Mouse (Mus musculus): ENCODE data around the gene Mybph.

Gene Mybph

GRCm38 (mm10) chr1:134184089-134184488 is 9.2 kb upstream of the Mybph start:
- no peak for DNase-seq (ENCODE audit: low read depth, low spot score)

- DNase-seq (ENCODE audit: low read depth, low spot score), result no peak
Observed at GRCm38 (mm10) chr1:134188217-134188616, 5.0 kb upstream of the Mybph start.

GRCm38 (mm10) chr1:134188989-134189729 is 4.1 kb upstream of the Mybph start:
- no peak for DNase-seq (ENCODE audit: low read depth, low spot score)

GRCm38 (mm10) chr1:134191192-134191591 is 2.1 kb upstream of the Mybph start:
- peak; percentile 20 for DNase-seq (ENCODE audit: low read depth, low spot score)

- peak; percentile 33 for DNase-seq (ENCODE audit: low read depth, low spot score)
Observed at GRCm38 (mm10) chr1:134192024-134192423, 1.2 kb upstream of the Mybph start.

GRCm38 (mm10) chr1:134193674-134194197 is 488 bp downstream of the Mybph start:
- DNase-seq (ENCODE audit: low read depth, low spot score), result no peak

GRCm38 (mm10) chr1:134194298-134195022 is 1.2 kb downstream of the Mybph start:
- no peak for DNase-seq (ENCODE audit: low read depth, low spot score)

- DNase-seq (ENCODE audit: low read depth, low spot score), result no peak
Observed at GRCm38 (mm10) chr1:134195117-134195516, 1.9 kb downstream of the Mybph start.

- no peak for DNase-seq (ENCODE audit: low read depth, low spot score)
Observed at GRCm38 (mm10) chr1:134195571-134195970, 2.3 kb downstream of the Mybph start.

GRCm38 (mm10) chr1:134195979-134196378 is 2.7 kb downstream of the Mybph start:
- peak; percentile 13 for DNase-seq (ENCODE audit: low read depth, low spot score)

GRCm38 (mm10) chr1:134196386-134196785 is 3.1 kb downstream of the Mybph start:
- peak; percentile 61 for DNase-seq (ENCODE audit: low read depth, low spot score)

GRCm38 (mm10) chr1:134197325-134197982 is 4.2 kb downstream of the Mybph start:
- no peak for DNase-seq (ENCODE audit: low read depth, low spot score)

GRCm38 (mm10) chr1:134198197-134198995 is 5.1 kb downstream of the Mybph start:
- no peak for DNase-seq (ENCODE audit: low read depth, low spot score)

- no peak for DNase-seq (ENCODE audit: low read depth, low spot score)
Observed at GRCm38 (mm10) chr1:134200481-134200880, 7.2 kb downstream of the Mybph start.

- no peak for DNase-seq (ENCODE audit: low read depth, low spot score)
Observed at GRCm38 (mm10) chr1:134200998-134201686, 7.9 kb downstream of the Mybph start.

GRCm38 (mm10) chr1:134201751-134202420 is 8.6 kb downstream of the Mybph start:
- peak; percentile 68 for DNase-seq (ENCODE audit: low read depth, low spot score)

GRCm38 (mm10) chr1:134204230-134204629 is 11.0 kb downstream of the Mybph start:
- no peak for DNase-seq (ENCODE audit: low read depth, low spot score)

- no peak for DNase-seq (ENCODE audit: low read depth, low spot score)
Observed at GRCm38 (mm10) chr1:134205296-134206018, 12.2 kb downstream of the Mybph start.

GRCm38 (mm10) chr1:134206085-134206484 is 12.8 kb downstream of the Mybph start:
- DNase-seq (ENCODE audit: low read depth, low spot score), result no peak
